Mouse (Mus musculus): Measurements from ENCODE around the gene Stx8.

DNA sequence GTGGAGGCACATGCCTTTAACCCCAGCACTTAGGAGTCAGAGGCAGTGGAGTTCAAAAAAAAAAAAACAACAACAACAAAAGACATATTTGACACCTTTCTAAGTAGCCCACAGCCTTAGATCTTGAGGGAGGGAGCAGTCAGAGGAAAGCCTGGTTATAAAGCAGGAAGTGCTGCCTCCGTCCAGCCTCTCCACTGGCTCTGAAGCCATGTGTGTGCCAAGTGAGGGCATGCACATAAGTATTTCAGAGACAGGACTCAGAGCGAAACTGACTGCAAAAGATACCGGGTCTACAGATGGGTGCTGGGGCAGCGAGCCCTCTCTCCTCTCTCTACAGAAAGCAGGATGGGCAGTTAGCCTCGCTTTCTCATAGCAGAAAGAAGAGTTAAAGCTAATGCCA is 238.4 kb downstream of the Stx8 start:
- TF ChIP-seq ZC3H11A (IDR thresholded peaks at IDR 0.05; ENCODE audit: low read depth, low read length) (no peak), ELF1 (IDR thresholded peaks at IDR 0.05; ENCODE audit: low read depth, low read length) (no peak), POLR2A (IDR thresholded peaks at IDR 0.05; ENCODE audit: control insufficient read depth in 1 of 2, insufficient read depth in 1 of 2, low read depth in 1 of 2, low read length in 2 of 2, poor library complexity in 1 of 2) (no peak), MYB (IDR thresholded peaks at IDR 0.05; ENCODE audit: low read depth, low read length) (no peak), EP300 (IDR thresholded peaks at IDR 0.05; ENCODE audit: low read depth in 1 of 2, low read length in 2 of 2) (no peak), POLR2AphosphoS2 (IDR thresholded peaks at IDR 0.05; ENCODE audit: low read length) (no peak), MAX (IDR thresholded peaks at IDR 0.05; ENCODE audit: low read length) (no peak)
